Comparison of ENCODE assay signal across 9 mouse cellular contexts in the genomic region with DNA sequence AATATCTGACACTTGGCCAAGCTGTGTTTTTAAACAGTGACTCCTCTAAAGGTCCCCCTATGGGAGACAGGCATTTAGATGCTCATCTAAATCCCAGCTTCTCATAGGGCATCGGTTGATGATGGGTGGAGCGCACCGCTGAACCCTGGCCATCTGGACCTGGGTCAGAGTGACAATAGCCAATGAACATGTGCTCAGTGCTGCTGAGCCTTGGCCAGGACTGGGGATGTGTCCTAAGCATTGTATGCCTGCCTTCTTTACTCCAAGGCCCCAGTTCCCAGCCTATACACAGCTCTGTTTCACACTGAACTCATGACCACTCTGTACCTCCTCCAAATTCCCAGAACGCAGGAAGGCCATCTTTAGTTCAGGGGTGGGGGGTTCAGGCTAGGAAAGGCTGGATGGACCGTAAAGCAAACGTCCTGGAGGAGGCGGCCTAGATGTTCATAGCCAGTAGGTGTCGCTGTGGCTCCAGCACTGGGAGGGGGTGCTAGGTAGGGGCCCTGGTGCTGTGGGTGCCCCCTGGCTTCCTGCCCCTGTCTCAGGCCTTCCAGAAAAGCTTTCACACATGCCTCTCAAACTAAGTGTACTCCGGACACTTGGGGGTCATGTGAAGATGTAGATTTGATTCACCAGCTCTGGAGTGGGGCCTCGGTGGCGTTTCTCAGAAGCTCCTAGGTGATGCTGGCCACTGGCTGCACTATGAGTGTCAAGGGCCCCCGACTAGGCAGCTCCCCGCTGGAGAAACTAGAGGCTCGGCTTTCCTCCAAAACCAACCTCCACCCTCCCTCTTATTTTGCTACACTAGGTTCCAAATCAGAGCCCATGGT.
DNase-seq lines count a peak whose midpoint lies in the region; ATAC-seq and TF ChIP-seq lines count a peak whose summit lies in the region.
"Had no signal": no experiment of that assay in that cellular context is flagged by ENCODE, and none has a peak within 500 bp of the region (broad histone marks: within the 10 kb centered on the region; RNA-seq: fewer than 3 reads in every experiment).

No protein-coding gene starts in this region.

- H3K9me3 ChIP-seq in intestine, postnatal 0 days (ENCODE audit: control insufficient read depth): no peaks in the 10 kb centered on the region
- H3K9me3 ChIP-seq in limb, embryonic 12.5 days: no peaks in the 10 kb centered on the region
- no peaks in the 10 kb centered on the region for H3K9me3 ChIP-seq in midbrain, embryonic 16.5 days (replicated peaks; ENCODE audit: control insufficient read depth, low read length, poor library complexity, severe bottlenecking)

- H3K9ac ChIP-seq in intestine, postnatal 0 days (ENCODE audit: low read depth, low read length): no peak overlapping the region
- no peak overlapping the region for H3K9ac ChIP-seq in limb, embryonic 12.5 days (replicated peaks)
- H3K9ac ChIP-seq in midbrain, embryonic 16.5 days (ENCODE audit: low read depth, low read length): no peak overlapping the region

- no peak overlapping the region for H3K4me3 ChIP-seq in gastrocnemius, adult 2 months
- H3K4me3 ChIP-seq in intestine, postnatal 0 days (ENCODE audit: low read depth, low read length): no peak overlapping the region
- H3K4me3 ChIP-seq in limb, embryonic 12.5 days (replicated peaks): no peak overlapping the region
- H3K4me3 ChIP-seq in midbrain, embryonic 16.5 days (ENCODE audit: low read depth, low read length): no peak overlapping the region
- H3K4me3 ChIP-seq: myocyte had no signal

- H3K4me1 ChIP-seq in intestine, postnatal 0 days (replicated peaks; ENCODE audit: control insufficient read depth, insufficient read depth, low read length): no peaks in the 10 kb centered on the region
- peaks cover 28% of the 10 kb centered on the region for H3K4me1 ChIP-seq in limb, embryonic 12.5 days (replicated peaks)
- H3K4me1 ChIP-seq in midbrain, embryonic 16.5 days (ENCODE audit: control insufficient read depth, insufficient read depth, low read length): peaks cover 7% of the 10 kb centered on the region

- intact Hi-C loops in gastrocnemius, adult 2 months (cut with DNase I): loop anchor here (5.0 to 10.0 kb wide), 3 partner anchors 171 to 351 kb away; a partner anchor contains a TSS

- peak; percentile 32 to 48 for DNase-seq in right cerebral cortex, adult 2 months (ENCODE audit: low spot score in 2 of 2)
- no peak for DNase-seq in right cerebral cortex, postnatal 25 days
- peak; percentile 6 for DNase-seq in cerebellum, adult 9-11 months
- peak; percentile 71 for DNase-seq in gastrocnemius, adult 2 months
- peak; percentile 49 to 81 for DNase-seq in thymus, postnatal 10 days (ENCODE audit: low spot score in 2 of 2)

- TF ChIP-seq CTCF in gastrocnemius, adult 2 months (IDR thresholded peaks at IDR 0.05): peak; percentile 93
- peak; percentile 95 for TF ChIP-seq CTCF in intestine, postnatal 0 days (IDR thresholded peaks at IDR 0.05; ENCODE audit: low read depth)

- no peak overlapping the region for H3K4me2 ChIP-seq in intestine, postnatal 0 days (replicated peaks; ENCODE audit: low read depth)
- no peak overlapping the region for H3K4me2 ChIP-seq in limb, embryonic 12.5 days
- no peak overlapping the region for H3K4me2 ChIP-seq in midbrain, embryonic 16.5 days (ENCODE audit: low read length)

- ATAC-seq in intestine, postnatal 0 days: 0 out of 2 replicates have a peak, but pooled peaks have one; percentile 26
- ATAC-seq in limb, embryonic 12.5 days (ENCODE audit: insufficient number of reproducible peaks, insufficient read depth, low FRiP score, low TSS enrichment, low read depth): peak; percentile 66; the same call in 1 of the 2 replicates
- ATAC-seq in midbrain, embryonic 16.5 days: peak; percentile 58

- WGBS in intestine, postnatal 0 days: 29% methylated on average over 14 of the region's 14 CpGs
- WGBS in limb, embryonic 12.5 days: 15% methylated on average over 14 of the region's 14 CpGs
- WGBS in midbrain, embryonic 16.5 days: 19% methylated on average over 14 of the region's 14 CpGs

- no peak overlapping the region for H3K27ac ChIP-seq in gastrocnemius, adult 2 months
- H3K27ac ChIP-seq in intestine, postnatal 0 days (ENCODE audit: low read depth, low read length): no peak overlapping the region
- H3K27ac ChIP-seq in limb, embryonic 12.5 days: no peak overlapping the region
- H3K27ac ChIP-seq in midbrain, embryonic 16.5 days (ENCODE audit: low read length): no peak overlapping the region

- H3K36me3 ChIP-seq in intestine, postnatal 0 days (ENCODE audit: control insufficient read depth, insufficient read depth): no peaks in the 10 kb centered on the region
- no peaks in the 10 kb centered on the region; the same call in 1 of the 2 replicates for H3K36me3 ChIP-seq in limb, embryonic 12.5 days
- no peaks in the 10 kb centered on the region for H3K36me3 ChIP-seq in midbrain, embryonic 16.5 days (ENCODE audit: control insufficient read depth, insufficient read depth, low read length)

- peaks cover 75% of the 10 kb centered on the region for H3K27me3 ChIP-seq in intestine, postnatal 0 days (replicated peaks; ENCODE audit: control insufficient read depth, insufficient read depth, low read length)
- H3K27me3 ChIP-seq in limb, embryonic 12.5 days: peaks cover 62% of the 10 kb centered on the region
- H3K27me3 ChIP-seq in midbrain, embryonic 16.5 days (ENCODE audit: control insufficient read depth, insufficient read depth, low read depth, low read length): peaks cover 9% of the 10 kb centered on the region
